Mouse (Mus musculus): Measurements from ENCODE around the gene Arsb. TPM values are rescaled to one million over a fixed set of nuclear protein-coding genes. Genes with fewer than 3 reads are reported as not detected.

Arsb gene
- total and polyA plus RNA-seq, 3 experiments = 0.01 to 0.05 TPM; not detected in 1

DNA sequence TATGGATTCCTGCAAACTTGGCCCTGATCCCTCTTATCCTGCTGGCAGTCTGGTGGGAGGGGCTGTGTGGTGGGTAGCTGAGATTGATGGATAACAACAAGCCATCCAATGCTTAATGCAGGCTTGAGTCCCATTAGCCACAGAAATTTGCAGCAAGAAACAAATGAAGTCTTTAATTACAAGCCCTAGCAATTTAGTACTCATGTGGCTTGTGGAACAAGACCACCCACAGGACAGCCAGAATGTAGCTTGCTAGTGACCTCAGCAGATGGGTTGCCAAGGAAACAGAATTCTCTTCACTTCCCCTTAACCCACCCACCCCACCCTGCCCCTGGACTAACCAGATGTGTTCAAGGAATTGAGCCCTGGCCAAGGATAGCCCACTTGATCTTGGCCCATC is 194.8 kb downstream of the Arsb start:
- Histone ChIP-seq H3K4me3 (ENCODE audit: low read depth, low read length) (no peak overlapping the region), H3K27me3 (ENCODE audit: insufficient read depth, low read length) (peaks cover 4% of the 10 kb centered on the region; the same call in 1 of the 2 replicates), H3K4me1 (ENCODE audit: insufficient read depth, low read depth, low read length) (no peaks in the 10 kb centered on the region), H3K36me3 (replicated peaks) (no peaks in the 10 kb centered on the region), H3K9me3 (replicated peaks) (no peaks in the 10 kb centered on the region)
- TF ChIP-seq GATA1 (IDR thresholded peaks at IDR 0.05; ENCODE audit: borderline replicate concordance, low read length) = no peak
- no peak for TF ChIP-seq GATA2 (IDR thresholded peaks at IDR 0.05; ENCODE audit: borderline replicate concordance, low read depth, low read length)
- TF ChIP-seq TAL1 (conservative IDR thresholded peaks at IDR 0.05; ENCODE audit: low read depth, low read length) = no peak
- no peak for TF ChIP-seq CTCF (IDR thresholded peaks at IDR 0.05; ENCODE audit: low read depth, low read length)
- no peak for TF ChIP-seq POLR2AphosphoS5 (IDR thresholded peaks at IDR 0.05; ENCODE audit: insufficient replicate concordance, low read depth, low read length)
- DNase-seq (ENCODE audit: low spot score) (no peak), ATAC-seq (ENCODE audit: extremely low read depth, insufficient number of reproducible peaks, low FRiP score, poor library complexity, severe bottlenecking) (no peak)

DNA sequence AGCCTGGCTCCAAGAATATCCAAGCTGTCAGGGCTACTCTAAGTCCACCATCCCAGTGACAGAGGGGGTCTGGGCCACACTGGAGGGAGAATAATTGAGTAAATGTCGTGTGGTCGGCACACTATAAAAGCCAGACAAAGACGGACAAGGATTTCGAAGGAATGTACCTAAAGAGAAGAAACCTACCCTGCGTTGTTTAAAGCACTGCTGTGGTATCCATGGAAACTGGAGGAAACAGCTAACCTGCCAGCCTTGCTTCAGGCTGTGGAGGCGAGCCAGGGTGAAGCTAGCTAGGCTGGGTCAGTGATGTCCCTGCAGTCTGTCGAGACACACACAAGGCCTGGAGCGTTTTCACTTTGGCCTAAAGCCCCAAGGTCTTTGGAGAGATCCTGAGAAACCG is 195.7 kb downstream of the Arsb start:
- DNase-seq (ENCODE audit: low spot score) = no peak
- H3K4me3 ChIP-seq (ENCODE audit: low read depth, low read length) = no peak overlapping the region
- H3K27me3 ChIP-seq (ENCODE audit: insufficient read depth, low read length) = peaks cover 4% of the 10 kb centered on the region; the same call in 1 of the 2 replicates
- no peaks in the 10 kb centered on the region for H3K4me1 ChIP-seq (ENCODE audit: insufficient read depth, low read depth, low read length)
- TF ChIP-seq CTCF (IDR thresholded peaks at IDR 0.05; ENCODE audit: low read depth, low read length) (no peak), POLR2AphosphoS5 (IDR thresholded peaks at IDR 0.05; ENCODE audit: insufficient replicate concordance, low read depth, low read length) (no peak), GATA1 (IDR thresholded peaks at IDR 0.05; ENCODE audit: borderline replicate concordance, low read length) (no peak), TAL1 (conservative IDR thresholded peaks at IDR 0.05; ENCODE audit: low read depth, low read length) (no peak), GATA2 (IDR thresholded peaks at IDR 0.05; ENCODE audit: borderline replicate concordance, low read depth, low read length) (no peak)
- no peaks in the 10 kb centered on the region for H3K36me3 ChIP-seq (replicated peaks)
- no peak for ATAC-seq (ENCODE audit: extremely low read depth, insufficient number of reproducible peaks, low FRiP score, poor library complexity, severe bottlenecking)
- H3K9me3 ChIP-seq (replicated peaks) = no peaks in the 10 kb centered on the region

DNA sequence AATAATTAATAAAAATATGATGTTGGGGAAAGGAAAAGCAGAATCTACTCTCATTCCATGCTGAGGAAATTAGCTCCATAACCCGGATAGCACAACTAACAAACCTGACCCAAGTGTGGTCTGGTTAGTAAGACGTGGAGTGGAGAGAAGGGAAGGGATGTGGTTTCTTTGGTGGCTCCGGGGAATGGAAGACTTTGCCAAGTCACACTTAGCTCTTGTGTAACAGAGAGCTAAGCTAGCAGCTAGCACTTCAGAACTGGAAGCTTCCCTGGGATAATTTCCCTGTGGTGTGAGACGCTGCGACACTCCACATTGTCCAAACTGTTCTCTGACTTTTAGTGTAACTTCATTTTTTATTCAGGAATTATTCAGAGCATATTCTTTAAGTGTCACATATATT is 198.7 kb downstream of the Arsb start:
- ATAC-seq (ENCODE audit: extremely low read depth, insufficient number of reproducible peaks, low FRiP score, poor library complexity, severe bottlenecking) (no peak), DNase-seq (ENCODE audit: low spot score) (no peak)
- H3K27me3 ChIP-seq (ENCODE audit: insufficient read depth, low read length) = peaks cover 4% of the 10 kb centered on the region; the same call in 1 of the 2 replicates
- H3K9me3 ChIP-seq (replicated peaks) = no peaks in the 10 kb centered on the region
- H3K4me1 ChIP-seq (ENCODE audit: insufficient read depth, low read depth, low read length) = no peaks in the 10 kb centered on the region
- H3K36me3 ChIP-seq (replicated peaks) = no peaks in the 10 kb centered on the region
- TF ChIP-seq GATA2 (IDR thresholded peaks at IDR 0.05; ENCODE audit: borderline replicate concordance, low read depth, low read length) = no peak
- no peak for TF ChIP-seq GATA1 (IDR thresholded peaks at IDR 0.05; ENCODE audit: borderline replicate concordance, low read length)
- no peak for TF ChIP-seq CTCF (IDR thresholded peaks at IDR 0.05; ENCODE audit: low read depth, low read length)
- TF ChIP-seq POLR2AphosphoS5 (IDR thresholded peaks at IDR 0.05; ENCODE audit: insufficient replicate concordance, low read depth, low read length) = no peak
- TF ChIP-seq TAL1 (conservative IDR thresholded peaks at IDR 0.05; ENCODE audit: low read depth, low read length) = no peak
- H3K4me3 ChIP-seq (ENCODE audit: low read depth, low read length) = no peak overlapping the region

DNA sequence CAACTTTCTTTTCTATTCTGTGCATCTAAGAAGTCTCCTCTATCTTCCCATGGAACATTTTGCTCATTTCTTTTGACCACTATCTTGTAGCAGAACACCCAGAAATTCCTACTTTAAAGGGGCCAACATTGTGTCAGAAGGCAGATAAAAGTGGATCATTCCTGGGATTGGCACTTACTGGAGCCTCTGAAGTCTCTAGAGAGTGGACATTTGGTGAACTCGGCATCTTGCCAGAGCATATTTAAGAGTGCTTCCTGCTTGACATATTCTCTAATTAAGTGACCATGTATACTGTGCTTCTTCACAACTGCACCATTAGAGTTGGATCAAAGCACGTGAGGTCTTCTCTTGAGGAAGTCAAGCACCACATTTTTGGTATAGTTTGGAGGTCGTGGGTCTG is 201.0 kb downstream of the Arsb start:
- ATAC-seq (ENCODE audit: extremely low read depth, insufficient number of reproducible peaks, low FRiP score, poor library complexity, severe bottlenecking) (no peak), DNase-seq (ENCODE audit: low spot score) (no peak)
- no peaks in the 10 kb centered on the region for H3K36me3 ChIP-seq (replicated peaks)
- no peaks in the 10 kb centered on the region for H3K9me3 ChIP-seq (replicated peaks)
- H3K4me1 ChIP-seq (ENCODE audit: insufficient read depth, low read depth, low read length) = no peaks in the 10 kb centered on the region
- peaks cover 7% of the 10 kb centered on the region; the same call in 1 of the 2 replicates for H3K27me3 ChIP-seq (ENCODE audit: insufficient read depth, low read length)
- TF ChIP-seq POLR2AphosphoS5 (IDR thresholded peaks at IDR 0.05; ENCODE audit: insufficient replicate concordance, low read depth, low read length) (no peak), CTCF (IDR thresholded peaks at IDR 0.05; ENCODE audit: low read depth, low read length) (no peak), GATA2 (IDR thresholded peaks at IDR 0.05; ENCODE audit: borderline replicate concordance, low read depth, low read length) (no peak), TAL1 (conservative IDR thresholded peaks at IDR 0.05; ENCODE audit: low read depth, low read length) (no peak), GATA1 (IDR thresholded peaks at IDR 0.05; ENCODE audit: borderline replicate concordance, low read length) (no peak)
- no peak overlapping the region for H3K4me3 ChIP-seq (ENCODE audit: low read depth, low read length)

DNA sequence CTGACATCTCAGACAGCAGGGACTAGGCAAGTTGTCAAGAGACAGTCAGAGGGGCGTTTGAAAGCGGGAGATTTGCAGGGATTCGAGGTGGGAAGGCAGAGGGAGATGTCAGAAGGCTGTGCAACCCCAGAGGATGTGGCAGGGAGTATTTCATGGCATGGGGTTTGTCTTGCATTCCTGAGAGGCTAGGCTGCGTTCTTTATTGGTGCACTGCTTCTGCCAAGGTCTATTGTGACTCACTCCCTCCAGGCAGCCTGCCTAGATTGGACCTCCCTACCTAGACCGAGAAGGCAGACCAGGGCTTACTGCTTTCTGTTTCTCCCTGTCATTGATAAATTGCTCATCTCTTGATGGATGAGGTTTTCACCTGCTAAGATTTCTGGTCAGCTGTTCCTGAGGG is 204.2 kb downstream of the Arsb start:
- Histone ChIP-seq H3K4me3 (ENCODE audit: low read depth, low read length) (no peak overlapping the region), H3K4me1 (ENCODE audit: insufficient read depth, low read depth, low read length) (no peaks in the 10 kb centered on the region), H3K36me3 (replicated peaks) (no peaks in the 10 kb centered on the region), H3K27me3 (ENCODE audit: insufficient read depth, low read length) (0 out of 2 replicates have a peak, but pooled peaks cover 3% of the 10 kb centered on the region), H3K9me3 (replicated peaks) (no peaks in the 10 kb centered on the region)
- no peak for ATAC-seq (ENCODE audit: extremely low read depth, insufficient number of reproducible peaks, low FRiP score, poor library complexity, severe bottlenecking)
- no peak for DNase-seq (ENCODE audit: low spot score)
- no peak for TF ChIP-seq GATA2 (IDR thresholded peaks at IDR 0.05; ENCODE audit: borderline replicate concordance, low read depth, low read length)
- TF ChIP-seq TAL1 (conservative IDR thresholded peaks at IDR 0.05; ENCODE audit: low read depth, low read length) = no peak
- no peak for TF ChIP-seq CTCF (IDR thresholded peaks at IDR 0.05; ENCODE audit: low read depth, low read length)
- TF ChIP-seq GATA1 (IDR thresholded peaks at IDR 0.05; ENCODE audit: borderline replicate concordance, low read length) = no peak
- no peak for TF ChIP-seq POLR2AphosphoS5 (IDR thresholded peaks at IDR 0.05; ENCODE audit: insufficient replicate concordance, low read depth, low read length)

DNA sequence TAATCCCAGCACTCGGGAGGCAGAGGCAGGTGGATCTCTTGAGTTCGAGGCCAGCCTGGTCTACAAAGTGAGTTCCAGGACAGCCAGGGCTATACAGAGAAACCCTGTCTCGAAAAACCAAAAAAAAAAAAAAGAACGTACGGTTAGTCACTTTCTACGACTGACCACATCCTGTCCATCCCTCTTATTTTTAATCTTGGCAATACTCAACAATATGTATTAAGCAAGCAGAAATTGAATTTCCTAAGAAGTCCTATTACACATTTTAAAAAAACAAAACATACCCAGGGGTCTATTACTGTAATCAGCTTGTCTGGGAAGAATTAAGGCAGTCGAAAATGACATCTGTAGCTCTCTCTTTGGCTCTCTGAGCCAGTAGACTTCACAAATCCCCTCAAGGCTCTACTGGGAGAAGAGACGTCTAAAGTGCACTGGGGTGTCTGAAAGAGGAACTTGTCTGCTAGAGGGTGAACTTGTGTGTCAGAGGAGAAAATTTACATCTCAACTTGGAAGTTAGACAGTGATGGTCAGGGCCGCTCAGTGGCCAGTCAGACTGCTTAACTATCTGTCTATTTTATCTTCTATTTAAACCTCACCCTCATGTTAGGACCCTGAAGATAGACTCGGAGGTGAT is 205.6 kb downstream of the Arsb start:
- no peak overlapping the region for H3K4me3 ChIP-seq (ENCODE audit: low read depth, low read length)
- no peak for DNase-seq (ENCODE audit: low spot score)
- H3K36me3 ChIP-seq (replicated peaks) = no peaks in the 10 kb centered on the region
- no peaks in the 10 kb centered on the region for H3K9me3 ChIP-seq (replicated peaks)
- 0 out of 2 replicates have a peak, but pooled peaks cover 3% of the 10 kb centered on the region for H3K27me3 ChIP-seq (ENCODE audit: insufficient read depth, low read length)
- no peak for ATAC-seq (ENCODE audit: extremely low read depth, insufficient number of reproducible peaks, low FRiP score, poor library complexity, severe bottlenecking)
- H3K4me1 ChIP-seq (ENCODE audit: insufficient read depth, low read depth, low read length) = no peaks in the 10 kb centered on the region
- TF ChIP-seq GATA1 (IDR thresholded peaks at IDR 0.05; ENCODE audit: borderline replicate concordance, low read length) (no peak), TAL1 (conservative IDR thresholded peaks at IDR 0.05; ENCODE audit: low read depth, low read length) (no peak), CTCF (IDR thresholded peaks at IDR 0.05; ENCODE audit: low read depth, low read length) (no peak), POLR2AphosphoS5 (IDR thresholded peaks at IDR 0.05; ENCODE audit: insufficient replicate concordance, low read depth, low read length) (no peak), GATA2 (IDR thresholded peaks at IDR 0.05; ENCODE audit: borderline replicate concordance, low read depth, low read length) (no peak)

All from G1E (cell line).